Mouse (Mus musculus): ENCODE data around the gene Zc3h12d. TPM values are rescaled to one million over a fixed set of nuclear protein-coding genes. Genes with fewer than 3 reads are reported as not detected.

Zc3h12d gene
- polyA plus RNA-seq, 1 experiment from 2014 or later, result 0.12 TPM

GRCm38 (mm10) chr10:7841571-7842080 is 9.4 kb downstream of the Zc3h12d start:
- Histone ChIP-seq H3K4me1 (replicated peaks) (no peaks in the 10 kb centered on the region), H3K27me3 (ENCODE audit: insufficient read depth, poor library complexity, severe bottlenecking) (no peaks in the 10 kb centered on the region), H3K9me3 (no peaks in the 10 kb centered on the region), H3K4me3 (no peak overlapping the region), H3K36me3 (no peaks in the 10 kb centered on the region), H3K27ac (no peak overlapping the region)
- DNase-seq (ENCODE audit: low spot score), result no peak
- 74% methylated on average over 14 of the region's 14 CpGs for WGBS

DNA sequence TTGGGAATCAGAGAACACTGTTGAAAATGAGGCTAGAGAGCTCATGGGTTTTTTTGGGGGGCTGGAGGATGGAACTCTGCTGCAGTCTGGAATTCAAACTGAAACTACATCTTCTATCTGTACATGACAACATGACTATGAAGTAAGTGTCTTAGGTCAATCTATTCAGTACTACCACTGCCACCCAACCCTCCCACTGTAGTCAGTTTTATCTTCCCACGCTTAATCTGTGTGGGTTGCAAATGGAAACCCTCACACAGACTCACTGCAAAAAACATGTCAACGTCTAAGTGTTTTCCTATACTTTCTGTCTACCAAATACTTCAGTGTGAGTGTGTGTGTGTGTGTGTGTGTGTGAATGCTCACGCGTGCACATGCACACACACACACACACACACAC is 10.9 kb downstream of the Zc3h12d start:
- H3K4me1 ChIP-seq (replicated peaks), result no peaks in the 10 kb centered on the region
- no peaks in the 10 kb centered on the region for H3K9me3 ChIP-seq
- H3K27me3 ChIP-seq (ENCODE audit: insufficient read depth, poor library complexity, severe bottlenecking), result no peaks in the 10 kb centered on the region
- H3K36me3 ChIP-seq, result no peaks in the 10 kb centered on the region
- H3K27ac ChIP-seq, result no peak overlapping the region
- 91% methylated on average over 4 of the region's 4 CpGs for WGBS
- H3K4me3 ChIP-seq, result no peak overlapping the region
- DNase-seq (ENCODE audit: low spot score), result no peak

- 79% methylated on average over 4 of the region's 4 CpGs for WGBS
- H3K27me3 ChIP-seq (ENCODE audit: insufficient read depth, poor library complexity, severe bottlenecking), result no peaks in the 10 kb centered on the region
- no peak overlapping the region for H3K27ac ChIP-seq
- no peaks in the 10 kb centered on the region for H3K4me1 ChIP-seq (replicated peaks)
- H3K4me3 ChIP-seq, result no peak overlapping the region
- H3K9me3 ChIP-seq, result no peaks in the 10 kb centered on the region
- no peaks in the 10 kb centered on the region for H3K36me3 ChIP-seq
- DNase-seq (ENCODE audit: low spot score), result no peak
Observed at GRCm38 (mm10) chr10:7844161-7844560, 11.9 kb downstream of the Zc3h12d start.

GRCm38 (mm10) chr10:7845136-7845535 is 12.9 kb downstream of the Zc3h12d start:
- Histone ChIP-seq H3K4me1 (replicated peaks) (no peaks in the 10 kb centered on the region), H3K27me3 (ENCODE audit: insufficient read depth, poor library complexity, severe bottlenecking) (no peaks in the 10 kb centered on the region), H3K9me3 (no peaks in the 10 kb centered on the region), H3K36me3 (no peaks in the 10 kb centered on the region), H3K27ac (no peak overlapping the region), H3K4me3 (no peak overlapping the region)
- WGBS, result 85% methylated on average over 8 of the region's 8 CpGs
- no peak for DNase-seq (ENCODE audit: low spot score)

DNA sequence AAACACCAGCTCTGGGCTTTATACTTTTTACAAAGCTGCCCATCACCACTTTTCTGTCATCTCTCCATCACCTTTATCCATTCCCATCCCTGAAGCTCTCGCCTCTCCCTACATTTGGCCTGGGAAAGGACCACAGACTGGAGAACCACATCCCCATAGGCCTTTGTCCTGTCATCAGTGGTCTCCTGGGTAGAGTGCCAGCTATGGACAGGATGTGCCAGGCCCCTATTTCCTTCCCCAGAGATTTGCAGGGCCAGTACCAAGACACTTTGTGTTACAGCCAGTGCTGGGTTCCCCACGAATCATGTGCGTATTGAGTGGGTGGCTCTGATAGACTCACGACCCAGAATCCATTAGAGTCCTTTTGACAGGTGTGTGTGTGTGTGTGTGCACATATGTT is 13.7 kb downstream of the Zc3h12d start:
- H3K4me3 ChIP-seq, result no peak overlapping the region
- H3K4me1 ChIP-seq (replicated peaks), result no peaks in the 10 kb centered on the region
- H3K27me3 ChIP-seq (ENCODE audit: insufficient read depth, poor library complexity, severe bottlenecking), result no peaks in the 10 kb centered on the region
- DNase-seq (ENCODE audit: low spot score), result no peak
- 90% methylated on average over 4 of the region's 4 CpGs for WGBS
- H3K36me3 ChIP-seq, result no peaks in the 10 kb centered on the region
- H3K9me3 ChIP-seq, result no peaks in the 10 kb centered on the region
- no peak overlapping the region for H3K27ac ChIP-seq

GRCm38 (mm10) chr10:7847166-7847605 is 14.9 kb downstream of the Zc3h12d start:
- DNase-seq (ENCODE audit: low spot score), result no peak
- Histone ChIP-seq H3K27me3 (ENCODE audit: insufficient read depth, poor library complexity, severe bottlenecking) (no peaks in the 10 kb centered on the region), H3K4me3 (no peak overlapping the region), H3K36me3 (no peaks in the 10 kb centered on the region), H3K27ac (no peak overlapping the region), H3K4me1 (replicated peaks) (no peaks in the 10 kb centered on the region), H3K9me3 (no peaks in the 10 kb centered on the region)
- 74% methylated on average over 2 of the region's 2 CpGs for WGBS

DNA sequence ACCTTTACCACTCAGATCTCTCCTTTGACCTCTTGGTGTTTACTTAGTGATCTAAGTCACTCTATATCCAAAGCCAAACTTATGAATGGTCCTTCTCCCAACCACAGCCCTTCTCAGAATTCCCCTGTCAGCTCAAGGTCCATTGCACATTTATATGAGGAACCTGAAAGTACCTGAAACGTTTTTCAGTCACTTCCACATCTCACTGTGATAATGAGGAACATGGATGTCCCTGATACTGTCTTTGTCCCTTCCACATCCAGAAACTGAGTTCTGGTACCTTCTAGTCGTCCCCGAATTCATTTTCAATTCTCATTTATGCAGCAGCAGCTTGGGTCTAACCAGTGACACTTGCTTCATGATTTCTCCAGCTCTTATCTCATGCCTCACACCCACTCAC is 19.6 kb downstream of the Zc3h12d start:
- no peak overlapping the region for H3K4me3 ChIP-seq
- no peaks in the 10 kb centered on the region for H3K27me3 ChIP-seq (ENCODE audit: insufficient read depth, poor library complexity, severe bottlenecking)
- H3K36me3 ChIP-seq, result no peaks in the 10 kb centered on the region
- DNase-seq (ENCODE audit: low spot score), result no peak
- 64% methylated on average over 3 of the region's 3 CpGs for WGBS
- no peak overlapping the region for H3K27ac ChIP-seq
- no peaks in the 10 kb centered on the region for H3K9me3 ChIP-seq
- H3K4me1 ChIP-seq (replicated peaks), result no peaks in the 10 kb centered on the region

DNA sequence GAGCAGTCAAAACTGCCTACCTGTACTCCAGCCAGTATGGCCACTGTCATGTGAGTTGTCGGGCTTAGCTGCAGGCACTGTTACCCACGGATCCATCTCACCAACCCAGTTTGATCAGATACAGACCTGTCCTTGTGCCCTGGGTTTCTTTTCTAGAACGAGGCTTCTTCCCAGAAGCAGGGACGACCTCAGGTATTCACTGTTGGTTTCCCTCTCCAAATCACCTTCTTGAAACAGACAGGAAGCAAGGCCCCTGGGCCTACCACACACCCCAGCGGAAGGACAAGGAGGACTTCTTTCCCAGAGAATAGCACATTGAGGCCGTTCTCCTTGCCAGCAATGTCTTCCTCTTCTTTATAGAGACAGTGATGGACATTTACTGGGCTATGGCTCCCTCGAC is 28.2 kb downstream of the Zc3h12d start:
- DNase-seq (ENCODE audit: low spot score), result peak; percentile 1
- no peaks in the 10 kb centered on the region for H3K27me3 ChIP-seq (ENCODE audit: insufficient read depth, poor library complexity, severe bottlenecking)
- H3K4me3 ChIP-seq, result no peak overlapping the region
- H3K36me3 ChIP-seq, result no peaks in the 10 kb centered on the region
- no peak overlapping the region for H3K27ac ChIP-seq
- 88% methylated on average over 7 of the region's 7 CpGs for WGBS
- no peaks in the 10 kb centered on the region for H3K9me3 ChIP-seq
- no peaks in the 10 kb centered on the region for H3K4me1 ChIP-seq (replicated peaks)

DNA sequence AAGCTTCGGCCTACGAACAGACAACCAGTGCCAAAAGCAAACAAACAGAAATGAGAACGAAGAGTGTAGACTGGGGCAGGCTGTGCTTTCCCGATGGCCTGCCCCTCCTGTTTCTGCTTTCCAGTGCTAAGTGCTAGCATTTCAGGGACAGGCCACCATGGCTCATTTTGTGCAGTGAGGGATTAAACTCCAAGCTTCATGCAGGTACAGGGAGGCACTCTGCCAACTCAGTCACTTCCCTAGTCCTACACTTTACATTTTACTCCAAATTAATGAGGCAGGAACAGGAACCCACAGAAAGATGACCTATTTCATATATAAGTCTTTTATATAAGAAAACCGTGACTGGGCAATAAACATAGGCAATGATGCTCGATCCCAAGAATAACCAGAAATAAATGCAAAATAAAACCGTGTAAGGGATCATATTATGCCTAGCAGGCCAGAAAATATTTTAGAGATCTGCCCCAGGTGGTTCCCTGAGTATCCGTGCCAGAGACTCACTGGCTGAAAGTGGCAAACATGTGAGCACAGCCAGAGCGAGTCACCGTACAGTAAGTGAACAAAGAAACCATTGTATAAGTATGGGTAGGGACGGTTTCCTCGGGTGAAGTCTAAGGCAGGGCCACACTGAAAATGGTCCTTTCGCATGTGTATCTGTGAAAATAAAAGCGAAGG is 29.1 kb downstream of the Zc3h12d start:
- Histone ChIP-seq H3K27me3 (ENCODE audit: insufficient read depth, poor library complexity, severe bottlenecking) (peaks cover 3% of the 10 kb centered on the region), H3K4me1 (replicated peaks) (no peaks in the 10 kb centered on the region), H3K9me3 (no peaks in the 10 kb centered on the region), H3K27ac (no peak overlapping the region), H3K4me3 (no peak overlapping the region), H3K36me3 (no peaks in the 10 kb centered on the region)
- peak; percentile 1 for DNase-seq (ENCODE audit: low spot score)
- WGBS, result 87% methylated on average over 14 of the region's 14 CpGs

- WGBS, result 93% methylated on average over 25 of the region's 25 CpGs
Observed at GRCm38 (mm10) chr10:7861937-7862657, 29.8 kb downstream of the Zc3h12d start.

GRCm38 (mm10) chr10:7863411-7863810 is 31.1 kb downstream of the Zc3h12d start:
- no peak overlapping the region for H3K4me3 ChIP-seq
- peaks cover 8% of the 10 kb centered on the region for H3K4me1 ChIP-seq (replicated peaks)
- peak; percentile 1 for DNase-seq (ENCODE audit: low spot score)
- WGBS, result 93% methylated on average over 6 of the region's 6 CpGs
- peaks cover 24% of the 10 kb centered on the region for H3K27me3 ChIP-seq (ENCODE audit: insufficient read depth, poor library complexity, severe bottlenecking)
- no peaks in the 10 kb centered on the region for H3K9me3 ChIP-seq
- H3K27ac ChIP-seq, result no peak overlapping the region
- no peaks in the 10 kb centered on the region for H3K36me3 ChIP-seq

More at GRCm38 (mm10) chr10:7861937-7862657, 29.8 kb downstream of the Zc3h12d start:
- peak; percentile 2 for DNase-seq (ENCODE audit: low spot score)
- Histone ChIP-seq H3K9me3 (no peaks in the 10 kb centered on the region), H3K36me3 (no peaks in the 10 kb centered on the region), H3K4me1 (replicated peaks) (peaks cover 3% of the 10 kb centered on the region), H3K27me3 (ENCODE audit: insufficient read depth, poor library complexity, severe bottlenecking) (peaks cover 10% of the 10 kb centered on the region), H3K4me3 (no peak overlapping the region), H3K27ac (no peak overlapping the region)

GRCm38 (mm10) chr10:7864184-7864583 is 31.9 kb downstream of the Zc3h12d start:
- DNase-seq (ENCODE audit: low spot score), result peak; percentile 2
- 73% methylated on average over 6 of the region's 6 CpGs for WGBS
- Histone ChIP-seq H3K27me3 (ENCODE audit: insufficient read depth, poor library complexity, severe bottlenecking) (peaks cover 31% of the 10 kb centered on the region), H3K36me3 (no peaks in the 10 kb centered on the region), H3K27ac (peak overlapping the region; percentile 12; the same call in 1 of the 2 replicates), H3K9me3 (no peaks in the 10 kb centered on the region), H3K4me3 (no peak overlapping the region), H3K4me1 (replicated peaks) (peaks cover 8% of the 10 kb centered on the region)

DNA sequence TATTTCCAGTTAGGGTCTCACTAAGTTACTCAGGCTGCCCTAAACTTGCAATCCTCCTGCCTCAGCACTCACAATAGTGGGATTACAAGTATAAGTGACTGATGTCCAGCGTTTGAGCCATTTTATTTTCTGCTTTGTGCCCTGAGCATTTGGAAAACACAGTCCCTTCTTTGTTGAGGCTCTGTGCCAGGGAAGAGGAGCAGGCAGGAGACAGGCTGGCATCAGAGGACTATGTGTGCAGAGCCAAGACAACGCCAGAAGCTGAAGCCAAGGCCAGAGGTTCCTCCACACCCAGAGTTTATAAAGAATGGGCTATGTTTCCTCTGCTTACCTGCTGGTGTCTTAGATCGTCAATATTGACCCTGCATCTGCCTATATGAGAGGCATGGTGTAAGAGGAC is 32.5 kb downstream of the Zc3h12d start:
- Histone ChIP-seq H3K9me3 (no peaks in the 10 kb centered on the region), H3K4me3 (no peak overlapping the region), H3K4me1 (replicated peaks) (peaks cover 8% of the 10 kb centered on the region), H3K36me3 (no peaks in the 10 kb centered on the region), H3K27ac (no peak overlapping the region), H3K27me3 (ENCODE audit: insufficient read depth, poor library complexity, severe bottlenecking) (peaks cover 37% of the 10 kb centered on the region)
- WGBS, result 86% methylated on average over 3 of the region's 3 CpGs
- peak; percentile 1 for DNase-seq (ENCODE audit: low spot score)
